Mouse (Mus musculus) ES-E14 (cell line): ENCODE data around the gene Mcl1. TPM values are rescaled to one million over a fixed set of nuclear protein-coding genes. Genes with fewer than 3 reads are reported as not detected.
"Not testable (repeated sequence)": the region's sequence is repeated elsewhere in the genome, so short reads cannot be mapped to it uniquely, and the experiment has no call there.

ENCODE experiments used
- DNase-seq: peaks from one replicate; pipeline ENCODE4 v3.0.0-alpha.2; 2013; ENCODE audit warnings: low read depth, low spot score
- H3K27ac ChIP-seq: 2 replicates; pipeline ENCODE4 v1.5.1; 2012; ENCODE audit warnings: low read depth, mild to moderate bottlenecking, low read length, moderate library complexity, mixed read lengths; ENCODE audit not compliant: poor library complexity, insufficient read depth, severe bottlenecking
- H3K36me3 ChIP-seq: 2 replicates; pipeline ENCODE4 v1.6.1; 2012; ENCODE audit warnings: mild to moderate bottlenecking, low read length, moderate library complexity, mixed read lengths; ENCODE audit not compliant: control insufficient read depth, poor library complexity, insufficient read depth, severe bottlenecking
- H3K4me1 ChIP-seq, 2 experiments: fragments of 150-350 bp in 1 of 2; sonication (generic) in 1 of 2; 2 replicates each; pipeline ENCODE4 v1.6.1; 2012; ENCODE audit warnings: low read length in 2 of 2, mild to moderate bottlenecking in 1 of 2, mixed read lengths in 1 of 2; ENCODE audit not compliant: control insufficient read depth in 2 of 2, insufficient read depth in 2 of 2, poor library complexity in 1 of 2
- H3K4me3 ChIP-seq, 2 experiments: fragments of 150-350 bp in 1 of 2; sonication (generic) in 1 of 2; 2 replicates each; pipeline ENCODE4 v1.5.1; 2012; ENCODE audit warnings: low read length in 2 of 2, low read depth in 1 of 2, mild to moderate bottlenecking in 1 of 2, mixed read lengths in 1 of 2; ENCODE audit not compliant: insufficient read depth in 1 of 2, poor library complexity in 1 of 2, severe bottlenecking in 1 of 2
- H3K9ac ChIP-seq: 2 replicates; pipeline ENCODE4 v1.6.1; 2012; ENCODE audit warnings: low read depth, mild to moderate bottlenecking, low read length, mixed read lengths; ENCODE audit not compliant: poor library complexity, insufficient read depth, severe bottlenecking
- H3K9me3 ChIP-seq: fragments of 150-350 bp; sonication (generic); 2 replicates; pipeline ENCODE4 v1.6.1; 2012; ENCODE audit warnings: low read depth, mild to moderate bottlenecking, low read length; ENCODE audit not compliant: control insufficient read depth, insufficient read depth
- CHD2 ChIP-seq: IDR thresholded peaks from 2 replicates; pipeline ENCODE4 v1.6.1; 2014; ENCODE audit warnings: mild to moderate bottlenecking, low read depth, low read length, inconsistent platforms
- HCFC1 ChIP-seq: IDR thresholded peaks from 2 replicates; pipeline ENCODE4 v1.6.1; 2012; ENCODE audit warnings: low read length, inconsistent platforms, borderline replicate concordance; ENCODE audit not compliant: insufficient read depth
- MAFK ChIP-seq: IDR thresholded peaks from 2 replicates; pipeline ENCODE4 v1.6.1; 2014; ENCODE audit warnings: mild to moderate bottlenecking, low read depth, low read length, inconsistent platforms; ENCODE audit not compliant: insufficient read depth
- ZC3H11A ChIP-seq: IDR thresholded peaks from 2 replicates; pipeline ENCODE4 v1.6.1; 2012; ENCODE audit warnings: low read depth, mild to moderate bottlenecking, inconsistent platforms, low read length, borderline replicate concordance
- ZNF384 ChIP-seq: IDR thresholded peaks from 2 replicates; pipeline ENCODE4 v1.6.1; 2012; ENCODE audit warnings: low read depth, low read length, inconsistent platforms
- in situ Hi-C, 2 experiments: fragments of 600-800 bp; cut with MboI; formaldehyde crosslinking; loops; one replicate each; pipeline ENCODE4 v1.15.1; 2025; ENCODE audit warnings: low sequenced_read_pairs in 2 of 2, inconsistent platforms in 1 of 2; ENCODE audit not compliant: unreplicated experiment in 2 of 2
- total RNA-seq: library from RNA; depleted of rRNA; stranded (reverse); fragments of 300-350 nt; gene quantifications from 2 replicates; pipeline ENCODE4 v1.2.3, GENCODE M21; 2012

Mcl1 gene
- total RNA-seq, 1 experiment = 207 TPM

DNA sequence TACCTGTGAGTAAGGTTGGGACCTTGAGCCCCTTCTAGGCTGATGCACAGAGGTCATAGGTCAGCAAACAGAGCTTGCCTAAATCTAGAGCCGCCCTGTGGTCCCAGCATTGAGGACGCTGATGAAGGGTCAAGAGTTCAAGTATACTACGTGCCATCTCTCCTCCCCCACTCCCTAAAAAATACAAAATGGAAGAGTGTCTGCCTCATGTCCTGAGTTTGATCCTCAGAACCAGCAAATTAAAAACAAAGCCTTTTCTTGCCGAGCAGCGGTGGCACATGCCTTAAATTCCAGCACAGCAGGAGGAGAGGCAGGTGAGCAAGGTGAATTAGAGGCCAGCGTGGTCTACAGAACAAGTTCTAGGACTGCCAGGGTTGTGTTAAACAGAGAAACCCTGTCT is 5.7 kb upstream of the Mcl1 start:
- H3K4me3 ChIP-seq = peak overlapping the region in 1 of 2 experiments; percentile 41; a peak in 1 of 4 replicates
- no peaks in the 10 kb centered on the region for H3K9me3 ChIP-seq
- TF ChIP-seq ZNF384 (no peak), ZC3H11A (no peak), MAFK (peak; percentile 44; the same call in 1 of the 2 replicates), HCFC1 (no peak), CHD2 (peak; percentile 79; the same call in 1 of the 2 replicates)
- H3K4me1 ChIP-seq = peaks cover 16 to 30% of the 10 kb centered on the region in 2 experiments; a peak in 3 of 4 replicates
- H3K27ac ChIP-seq = peak overlapping the region; percentile 99
- H3K36me3 ChIP-seq = no peaks in the 10 kb centered on the region
- H3K9ac ChIP-seq = peak overlapping the region; percentile 72; the same call in 1 of the 2 replicates
- no peak for DNase-seq
- in situ Hi-C loops = no loop called here

DNA sequence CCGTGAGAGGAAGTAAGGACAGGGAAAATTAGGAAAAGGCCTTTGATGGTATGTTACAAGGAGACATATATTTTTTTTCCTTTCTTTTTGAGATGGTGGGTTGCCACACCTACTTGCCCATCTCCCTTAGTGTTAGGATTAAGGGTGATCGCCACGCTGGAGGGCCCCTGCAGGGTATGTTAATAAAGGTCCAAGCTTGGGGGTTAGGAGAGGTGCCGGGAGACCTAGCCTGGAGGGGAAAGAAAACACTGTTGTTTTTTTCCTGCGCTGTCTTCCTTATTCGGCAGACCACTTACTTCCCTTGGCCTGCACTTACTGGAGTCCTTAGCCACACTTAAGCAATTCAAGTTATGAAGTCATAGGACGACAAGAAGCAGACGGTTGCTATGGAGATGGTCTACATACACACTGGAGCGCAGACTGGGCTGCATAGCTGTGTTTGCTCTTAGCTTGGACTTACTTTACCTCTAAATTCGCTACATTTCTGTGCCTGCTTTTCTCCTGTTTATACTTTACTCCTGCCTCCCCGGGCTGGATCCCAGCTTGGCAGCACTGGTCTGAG is 5.0 kb upstream of the Mcl1 start:
- Histone ChIP-seq H3K27ac (peak overlapping the region; percentile 99), H3K36me3 (no peaks in the 10 kb centered on the region), H3K9me3 (no peaks in the 10 kb centered on the region), H3K4me3 (peak overlapping the region; percentile 6 to 27; a peak in 3 of 4 replicates), H3K4me1 (peaks cover 16 to 25% of the 10 kb centered on the region in 2 experiments; a peak in 3 of 4 replicates), H3K9ac (peak overlapping the region; percentile 71)
- TF ChIP-seq ZNF384 = 0 out of 2 replicates have a peak, but pooled peaks have one; percentile 40
- no peak for TF ChIP-seq ZC3H11A
- TF ChIP-seq CHD2 = 0 out of 2 replicates have a peak, but pooled peaks have one; percentile 21
- in situ Hi-C loops = no loop called here
- DNase-seq = no peak

DNA sequence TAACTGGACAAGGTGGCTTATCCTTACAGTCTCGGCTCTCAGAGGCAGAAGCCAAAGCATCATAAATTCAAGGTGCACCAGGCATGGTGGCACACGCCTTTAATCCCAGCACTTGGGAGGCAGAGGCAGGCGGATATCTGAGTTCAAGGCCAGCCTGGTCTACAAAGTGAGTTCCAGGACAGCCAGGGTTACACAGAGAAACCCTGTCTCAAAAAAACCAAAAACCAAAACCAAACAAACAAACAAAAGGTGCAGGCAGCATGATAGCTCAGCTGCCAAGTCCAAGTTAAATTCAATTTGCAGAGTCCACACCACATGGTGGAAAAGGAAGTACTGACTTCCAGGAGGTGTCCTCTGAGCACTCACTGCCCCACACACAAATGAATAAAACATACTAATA is 4.2 kb upstream of the Mcl1 start:
- in situ Hi-C loops = not testable (repeated sequence)

DNA sequence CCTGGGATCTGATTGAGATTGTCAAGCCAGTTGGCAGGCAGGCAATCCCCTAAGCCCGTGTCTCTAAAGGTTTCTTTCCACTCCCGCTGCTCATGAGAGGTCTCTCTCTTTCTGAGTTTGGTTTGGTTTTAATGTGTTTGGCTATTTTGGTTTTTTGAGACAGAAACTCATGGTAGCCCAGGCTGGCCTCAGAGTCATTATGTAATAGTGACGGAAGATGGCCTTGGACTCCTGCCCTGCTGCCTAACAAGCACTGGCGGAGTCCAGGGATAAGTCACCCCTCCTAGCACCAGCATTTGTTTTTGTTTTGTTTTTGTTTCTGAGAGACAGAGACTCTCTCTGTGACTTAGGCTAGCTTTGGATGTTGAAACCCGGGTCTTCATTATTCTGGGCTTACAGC is 3.2 kb upstream of the Mcl1 start:
- H3K4me1 ChIP-seq = peaks cover 12 to 23% of the 10 kb centered on the region in 2 experiments; a peak in 3 of 4 replicates
- H3K9me3 ChIP-seq = no peaks in the 10 kb centered on the region
- H3K4me3 ChIP-seq = no peak overlapping the region
- no peak for DNase-seq
- in situ Hi-C loops = no loop called here
- H3K36me3 ChIP-seq = peaks cover 15% of the 10 kb centered on the region
- TF ChIP-seq CHD2 (no peak), ZC3H11A (no peak), HCFC1 (no peak), ZNF384 (no peak), MAFK (no peak)
- peak overlapping the region; percentile 17; the same call in 1 of the 2 replicates for H3K9ac ChIP-seq
- peak overlapping the region; percentile 81 for H3K27ac ChIP-seq

More for the DNA sequence above, 4.2 kb upstream of the Mcl1 start:
- H3K27ac ChIP-seq = peak overlapping the region; percentile 99
- H3K9ac ChIP-seq = peak overlapping the region; percentile 71; the same call in 1 of the 2 replicates
- peaks cover 16 to 24% of the 10 kb centered on the region in 2 experiments; a peak in 3 of 4 replicates for H3K4me1 ChIP-seq
- not testable (repeated sequence) for DNase-seq, H3K36me3 ChIP-seq, H3K9me3 ChIP-seq, H3K4me3 ChIP-seq

DNA sequence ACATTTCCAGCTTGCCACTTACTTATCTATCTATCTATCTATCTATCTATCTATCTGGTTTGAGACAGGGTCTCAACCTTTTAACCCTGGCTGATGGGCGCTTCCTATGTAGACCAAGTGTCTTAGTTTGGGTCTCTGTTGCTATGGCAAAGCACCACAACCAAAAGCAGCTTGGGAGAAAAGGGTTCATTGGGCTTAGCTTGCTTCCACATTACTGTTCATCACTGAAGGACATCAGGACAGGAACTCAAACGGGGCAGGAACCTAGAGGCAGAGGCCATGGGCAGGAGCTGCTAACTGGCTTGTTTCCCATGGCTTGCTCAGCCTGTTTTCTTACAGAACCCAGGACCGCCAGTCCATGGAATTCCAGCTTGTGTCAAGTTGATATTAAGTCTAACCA is 1.5 kb upstream of the Mcl1 start:
- no peaks in the 10 kb centered on the region for H3K9me3 ChIP-seq
- no peak for TF ChIP-seq MAFK
- TF ChIP-seq ZC3H11A = no peak
- no peak for TF ChIP-seq HCFC1
- no peak for TF ChIP-seq CHD2
- TF ChIP-seq ZNF384 = no peak
- H3K9ac ChIP-seq = peak overlapping the region; percentile 80
- no peak for DNase-seq
- H3K4me1 ChIP-seq = peaks cover 6 to 16% of the 10 kb centered on the region in 2 experiments; a peak in 3 of 4 replicates
- peak overlapping the region in 1 of 2 experiments; percentile 97; a peak in 1 of 4 replicates for H3K4me3 ChIP-seq
- H3K27ac ChIP-seq = peak overlapping the region; percentile 81; the same call in 1 of the 2 replicates
- peaks cover 28% of the 10 kb centered on the region for H3K36me3 ChIP-seq
- in situ Hi-C loops = no loop called here
